Mouse (Mus musculus): Measurements from ENCODE around the gene Ttbk1.

DNA sequence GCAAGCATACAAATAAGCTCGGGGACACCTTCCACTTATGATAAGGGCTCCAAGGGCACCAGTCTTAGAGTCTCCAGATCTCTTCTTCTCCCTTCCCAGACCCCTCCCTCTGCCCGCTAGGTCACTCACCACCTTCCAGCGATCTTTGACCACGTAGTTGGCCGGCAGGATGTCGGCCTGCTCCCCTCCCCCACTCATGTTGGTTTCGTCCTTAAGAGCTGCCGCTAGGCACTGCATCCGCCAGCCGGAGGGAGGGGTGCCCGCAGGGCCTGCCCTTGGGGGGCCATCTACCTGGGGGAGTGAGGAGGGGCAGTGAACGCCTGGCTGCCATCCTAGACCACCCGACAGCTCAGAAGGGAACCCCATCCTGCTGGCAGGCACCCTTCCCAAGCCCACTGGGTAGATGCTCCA lies 3.4 kb downstream of the Ttbk1 start:
- TF ChIP-seq POLR2A (IDR thresholded peaks at IDR 0.05; ENCODE audit: control insufficient read depth, low read depth, low read length) (no peak), CTCF (IDR thresholded peaks at IDR 0.05; ENCODE audit: control insufficient read depth, insufficient read depth, insufficient replicate concordance, low read depth, low read length) (no peak)
